Mouse (Mus musculus) embryonic facial prominence, embryonic 14.5 days (tissue): Measurements from ENCODE around the gene Gm10382. TPM values are rescaled to one million over a fixed set of nuclear protein-coding genes. Genes with fewer than 3 reads are reported as not detected.

Experiments
- ATAC-seq: fragments of 200-750 bp; cut with Nextera tagmentation; 2 replicates; pipeline ENCODE4 v1.8.0; 2017; ENCODE audit warnings: low read depth, moderate number of reproducible peaks, moderate TSS enrichment
- DNase-seq: peaks from one replicate; pipeline ENCODE4 v3.0.0-alpha.2; 2015; ENCODE audit warnings: low spot score
- H3K27ac ChIP-seq: fragments of 300-500 bp; sonication (generic); replicated peaks from 2 replicates; pipeline ENCODE4 v1.5.1; 2014; ENCODE audit warnings: low read depth, mild to moderate bottlenecking, low read length, moderate library complexity
- H3K27me3 ChIP-seq: fragments of 300-500 bp; sonication (generic); replicated peaks from 2 replicates; pipeline ENCODE4 v1.6.1; 2014; ENCODE audit warnings: low read length; ENCODE audit not compliant: control insufficient read depth, insufficient read depth
- H3K36me3 ChIP-seq: fragments of 300-500 bp; sonication (generic); 2 replicates; pipeline ENCODE4 v1.6.1; 2014; ENCODE audit warnings: low read length, mixed read lengths; ENCODE audit not compliant: control insufficient read depth, insufficient read depth
- H3K4me1 ChIP-seq: fragments of 300-500 bp; sonication (generic); 2 replicates; pipeline ENCODE4 v1.6.1; 2014; ENCODE audit warnings: antibody characterized with exemption, low read length; ENCODE audit not compliant: control insufficient read depth, insufficient read depth
- H3K4me2 ChIP-seq: fragments of 300-500 bp; sonication (generic); 2 replicates; pipeline ENCODE4 v1.6.1; 2014; ENCODE audit warnings: low read depth, mild to moderate bottlenecking, low read length, moderate library complexity, mixed read lengths
- H3K4me3 ChIP-seq: fragments of 300-500 bp; sonication (generic); 2 replicates; pipeline ENCODE4 v1.5.1; 2014; ENCODE audit warnings: low read depth, mild to moderate bottlenecking, low read length
- H3K9ac ChIP-seq: fragments of 300-500 bp; sonication (generic); 2 replicates; pipeline ENCODE4 v1.6.1; 2014; ENCODE audit warnings: low read depth, mild to moderate bottlenecking, low read length, moderate library complexity, mixed read lengths
- H3K9me3 ChIP-seq: fragments of 300-500 bp; sonication (generic); 2 replicates; pipeline ENCODE4 v1.6.1; 2016; ENCODE audit warnings: low read length; ENCODE audit not compliant: control insufficient read depth
- WGBS: fragments of 180-500 bp; shearing (Covaris S2); extraction: QIAGEN DNeasy Blood & Tissue Kit; methylation state at CpG from one replicate; pipeline ENCODE4 v1.1.7; 2014; 5-methylcytosine and 5-hydroxymethylcytosine counted together
- polyA plus RNA-seq: library from polyadenylated mRNA; unstranded; fragments of >200 nt; fragmentation: Nextera tagmentation; extraction: Ambion mirVana; gene quantifications from 2 replicates; pipeline ENCODE4 v1.2.1, GENCODE M21; 2014

Gene Gm10382
- polyA plus RNA-seq, 1 experiment from 2014 or later, result 0.24 TPM

- Histone ChIP-seq H3K4me3 (no peak overlapping the region), H3K4me1 (peaks cover 6% of the 10 kb centered on the region; the same call in 1 of the 2 replicates), H3K4me2 (no peak overlapping the region), H3K9me3 (no peaks in the 10 kb centered on the region), H3K9ac (no peak overlapping the region), H3K27me3 (no peaks in the 10 kb centered on the region), H3K36me3 (no peaks in the 10 kb centered on the region), H3K27ac (no peak overlapping the region)
- 63% methylated on average over 8 of the region's 8 CpGs for WGBS
- DNase-seq, result no peak
- no peak for ATAC-seq
Measured at GRCm38 (mm10) chr5:125351057-125351456, 38.1 kb upstream of the Gm10382 start.

GRCm38 (mm10) chr5:125351939-125352338 is 37.2 kb upstream of the Gm10382 start:
- DNase-seq (no peak), ATAC-seq (no peak)
- H3K4me2 ChIP-seq, result no peak overlapping the region
- no peak overlapping the region for H3K27ac ChIP-seq
- peaks cover 8% of the 10 kb centered on the region; the same call in 1 of the 2 replicates for H3K4me1 ChIP-seq
- no peak overlapping the region for H3K9ac ChIP-seq
- WGBS, result 95% methylated on average over 5 of the region's 5 CpGs
- no peak overlapping the region for H3K4me3 ChIP-seq
- no peaks in the 10 kb centered on the region for H3K27me3 ChIP-seq
- H3K36me3 ChIP-seq, result no peaks in the 10 kb centered on the region
- H3K9me3 ChIP-seq, result no peaks in the 10 kb centered on the region

GRCm38 (mm10) chr5:125352781-125353294 is 36.3 kb upstream of the Gm10382 start:
- no peak for ATAC-seq

GRCm38 (mm10) chr5:125354885-125355492 is 34.1 kb upstream of the Gm10382 start:
- WGBS, result 38% methylated on average over 7 of the region's 7 CpGs
- Histone ChIP-seq H3K4me1 (peaks cover 8% of the 10 kb centered on the region; the same call in 1 of the 2 replicates), H3K36me3 (no peaks in the 10 kb centered on the region), H3K4me3 (no peak overlapping the region), H3K27me3 (no peaks in the 10 kb centered on the region), H3K27ac (no peak overlapping the region), H3K4me2 (no peak overlapping the region), H3K9me3 (no peaks in the 10 kb centered on the region), H3K9ac (no peak overlapping the region)
- ATAC-seq (peak; percentile 60; the same call in 1 of the 2 replicates), DNase-seq (no peak)

More at GRCm38 (mm10) chr5:125352781-125353294, 36.3 kb upstream of the Gm10382 start:
- no peak for DNase-seq
- no peaks in the 10 kb centered on the region for H3K9me3 ChIP-seq
- no peak overlapping the region for H3K27ac ChIP-seq
- 92% methylated on average over 5 of the region's 5 CpGs for WGBS
- no peaks in the 10 kb centered on the region for H3K27me3 ChIP-seq
- H3K4me3 ChIP-seq, result no peak overlapping the region
- no peak overlapping the region for H3K4me2 ChIP-seq
- no peaks in the 10 kb centered on the region for H3K36me3 ChIP-seq
- peaks cover 8% of the 10 kb centered on the region; the same call in 1 of the 2 replicates for H3K4me1 ChIP-seq
- no peak overlapping the region for H3K9ac ChIP-seq

GRCm38 (mm10) chr5:125355650-125356049 is 33.5 kb upstream of the Gm10382 start:
- Histone ChIP-seq H3K9me3 (no peaks in the 10 kb centered on the region), H3K4me2 (no peak overlapping the region), H3K9ac (no peak overlapping the region), H3K27me3 (no peaks in the 10 kb centered on the region), H3K4me3 (no peak overlapping the region), H3K36me3 (no peaks in the 10 kb centered on the region), H3K27ac (no peak overlapping the region), H3K4me1 (peaks cover 8% of the 10 kb centered on the region; the same call in 1 of the 2 replicates)
- ATAC-seq (0 out of 2 replicates have a peak, but pooled peaks have one; percentile 12), DNase-seq (no peak)
- 51% methylated on average over 6 of the region's 7 CpGs for WGBS

GRCm38 (mm10) chr5:125357543-125358269 is 31.4 kb upstream of the Gm10382 start:
- ATAC-seq (no peak), DNase-seq (no peak)
- Histone ChIP-seq H3K36me3 (no peaks in the 10 kb centered on the region), H3K27ac (no peak overlapping the region), H3K9ac (no peak overlapping the region), H3K27me3 (no peaks in the 10 kb centered on the region), H3K4me1 (peaks cover 8% of the 10 kb centered on the region; the same call in 1 of the 2 replicates), H3K9me3 (no peaks in the 10 kb centered on the region), H3K4me3 (no peak overlapping the region), H3K4me2 (no peak overlapping the region)
- 82% methylated on average over 12 of the region's 12 CpGs for WGBS

- Histone ChIP-seq H3K4me1 (peaks cover 8% of the 10 kb centered on the region; the same call in 1 of the 2 replicates), H3K36me3 (no peaks in the 10 kb centered on the region), H3K4me3 (no peak overlapping the region), H3K4me2 (no peak overlapping the region), H3K9ac (no peak overlapping the region), H3K27ac (no peak overlapping the region), H3K27me3 (no peaks in the 10 kb centered on the region), H3K9me3 (no peaks in the 10 kb centered on the region)
- DNase-seq (no peak), ATAC-seq (no peak)
- 73% methylated on average over 5 of the region's 5 CpGs for WGBS
Measured at GRCm38 (mm10) chr5:125358270-125358608, 30.9 kb upstream of the Gm10382 start.

GRCm38 (mm10) chr5:125360566-125360965 is 28.6 kb upstream of the Gm10382 start:
- H3K27me3 ChIP-seq, result no peaks in the 10 kb centered on the region
- peaks cover 7% of the 10 kb centered on the region; the same call in 1 of the 2 replicates for H3K4me1 ChIP-seq
- 59% methylated on average over 9 of the region's 9 CpGs for WGBS
- no peak overlapping the region for H3K4me3 ChIP-seq
- no peak for DNase-seq
- no peak overlapping the region for H3K4me2 ChIP-seq
- no peak for ATAC-seq
- no peaks in the 10 kb centered on the region for H3K36me3 ChIP-seq
- no peak overlapping the region for H3K27ac ChIP-seq
- H3K9ac ChIP-seq, result no peak overlapping the region
- H3K9me3 ChIP-seq, result no peaks in the 10 kb centered on the region
